Mouse (Mus musculus) monocyte, adult 5-6 weeks (primary cell): ENCODE measurements around the gene Olfr1019. TPM values are rescaled to one million over a fixed set of nuclear protein-coding genes. Genes with fewer than 3 reads are reported as not detected.

ENCODE experiments used
- ATAC-seq: fragments of 153-309, 156-312 bp; replicated peaks from 2 replicates; pipeline ENCODE4 v1.8.0; 2017; ENCODE audit warnings: mild to moderate bottlenecking; ENCODE audit not compliant: low TSS enrichment, insufficient number of reproducible peaks, severe bottlenecking, poor library complexity, low FRiP score
- total RNA-seq: library from RNA; stranded (forward); fragments of 200-1000, 200-491, 200-594 nt; gene quantifications from 3 replicates; pipeline ENCODE4 v1.2.3, GENCODE M21; 2017

Gene Olfr1019
- total RNA-seq: not detected in 3 replicates

- ATAC-seq: no peak
Measured at GRCm38 (mm10) chr2:85845383-85845782, at the start of gene Olfr1019. Gene Olfr1019, minus strand, starts transcription at chr2:85845483.

- ATAC-seq: no peak
Measured at GRCm38 (mm10) chr2:85885340-85885739, 40.1 kb upstream of the Olfr1019 start, which contains the start of gene Olfr1023. Gene Olfr1023, plus strand, starts transcription at chr2:85885640.

GRCm38 (mm10) chr2:85868294-85868693 is 23.0 kb upstream of the Olfr1019 start, which contains the start of gene Olfr1022:
Gene Olfr1022, plus strand, starts transcription at chr2:85868594.
- no peak for ATAC-seq

- no peak for ATAC-seq
Measured at GRCm38 (mm10) chr2:85846730-85847129, 1.4 kb upstream of the Olfr1019 start, which contains the start of gene Olfr1020. Gene Olfr1020, plus strand, starts transcription at chr2:85847030.

- ATAC-seq: no peak
Measured at GRCm38 (mm10) chr2:85818179-85818578, 27.1 kb downstream of the Olfr1019 start, which contains the start of gene Olfr1018. Gene Olfr1018, plus strand, starts transcription at chr2:85818479.

GRCm38 (mm10) chr2:85804501-85804900 is 40.8 kb downstream of the Olfr1019 start:
- no peak for ATAC-seq

GRCm38 (mm10) chr2:85802444-85802843 is 42.8 kb downstream of the Olfr1019 start, which contains the start of gene Olfr1016:
Gene Olfr1016, minus strand, starts transcription at chr2:85802544.
- ATAC-seq: no peak

- no peak for ATAC-seq
Measured at GRCm38 (mm10) chr2:85792331-85792730, 53.0 kb downstream of the Olfr1019 start.

Other genes with a start within 250 kb of the Olfr1019 start
- gene Olfr1000, start 233.6 kb downstream of the Olfr1019 start, total RNA-seq: not detected in 3 replicates
- gene Olfr1002, start 194.8 kb downstream of the Olfr1019 start, total RNA-seq: not detected in 3 replicates
- not detected in 3 replicates for gene Olfr154, start 181.0 kb downstream of the Olfr1019 start, total RNA-seq
- gene Olfr1006, start 166.7 kb downstream of the Olfr1019 start, total RNA-seq: not detected in 3 replicates
- gene Olfr1008, start 156.1 kb downstream of the Olfr1019 start, total RNA-seq: not detected in 3 replicates
- gene Olfr1009, start 130.1 kb downstream of the Olfr1019 start, total RNA-seq: not detected in 3 replicates
- not detected in 3 replicates for gene Olfr1012, start 82.7 kb downstream of the Olfr1019 start, total RNA-seq
- gene Olfr1013, start 78.4 kb downstream of the Olfr1019 start, total RNA-seq: not detected in 3 replicates
- gene Olfr1014, start 72.8 kb downstream of the Olfr1019 start, total RNA-seq: not detected in 3 replicates
- gene Olfr1015, start 63.5 kb downstream of the Olfr1019 start, total RNA-seq: not detected in 3 replicates
- gene Olfr1016, start 42.9 kb downstream of the Olfr1019 start, total RNA-seq: not detected in 3 replicates
- 0.43 TPM in 1 of 3 replicates, not detected in the others for gene Olfr1018, start 27.0 kb downstream of the Olfr1019 start, total RNA-seq
- not detected in 3 replicates for gene Olfr1020, start 1.5 kb upstream of the Olfr1019 start, total RNA-seq
- gene Olfr1022, start 23.1 kb upstream of the Olfr1019 start, total RNA-seq: not detected in 3 replicates
- not detected in 3 replicates for gene Olfr1023, start 40.2 kb upstream of the Olfr1019 start, total RNA-seq
- gene Olfr1024, start 59.6 kb upstream of the Olfr1019 start, total RNA-seq: not detected in 3 replicates
- gene Olfr1025-ps1, start 69.7 kb upstream of the Olfr1019 start, total RNA-seq: 0.11 TPM in 1 of 3 replicates, not detected in the others
- gene Olfr1026, start 76.1 kb upstream of the Olfr1019 start, total RNA-seq: not detected in 3 replicates
- gene Olfr1028, start 105.0 kb upstream of the Olfr1019 start, total RNA-seq: not detected in 3 replicates
- gene Olfr1029, start 128.4 kb upstream of the Olfr1019 start, total RNA-seq: not detected in 3 replicates
- gene Olfr1030, start 133.8 kb upstream of the Olfr1019 start, total RNA-seq: not detected in 3 replicates
- gene Olfr1031, start 144.8 kb upstream of the Olfr1019 start, total RNA-seq: not detected in 3 replicates
- not detected in 3 replicates for gene Olfr1032, start 160.1 kb upstream of the Olfr1019 start, total RNA-seq
- gene Olfr1033, start 175.2 kb upstream of the Olfr1019 start, total RNA-seq: 0.19 to 0.39 TPM in 2 of 3 replicates, not detected in the other
- gene Olfr1034, start 200.4 kb upstream of the Olfr1019 start, total RNA-seq: not detected in 3 replicates
- not detected in 3 replicates for gene Olfr1036, start 228.5 kb upstream of the Olfr1019 start, total RNA-seq
- gene Olfr1037, start 241.9 kb upstream of the Olfr1019 start, total RNA-seq: not detected in 3 replicates